Mouse (Mus musculus) myocyte (in vitro differentiated cells): Measurements from ENCODE around the gene Lix1.

Source experiments
- POLR2A ChIP-seq: IDR thresholded peaks from one replicate; pipeline ENCODE4 v1.6.1; 2011; ENCODE audit warnings: low read depth, mild to moderate bottlenecking, control low read depth, moderate library complexity; ENCODE audit not compliant: insufficient read length
- SRF ChIP-seq: IDR thresholded peaks from one replicate; pipeline ENCODE4 v1.6.1; 2011; ENCODE audit warnings: low read depth; ENCODE audit not compliant: control insufficient read depth, insufficient read length
- TCF12 ChIP-seq: IDR thresholded peaks from one replicate; pipeline ENCODE4 v1.6.1; 2011; ENCODE audit warnings: mild to moderate bottlenecking, control low read depth; ENCODE audit not compliant: poor library complexity, insufficient read depth, severe bottlenecking
- USF1 ChIP-seq: IDR thresholded peaks from one replicate; pipeline ENCODE4 v1.6.1; 2011; ENCODE audit warnings: low read depth, mild to moderate bottlenecking, control low read depth, moderate library complexity

DNA sequence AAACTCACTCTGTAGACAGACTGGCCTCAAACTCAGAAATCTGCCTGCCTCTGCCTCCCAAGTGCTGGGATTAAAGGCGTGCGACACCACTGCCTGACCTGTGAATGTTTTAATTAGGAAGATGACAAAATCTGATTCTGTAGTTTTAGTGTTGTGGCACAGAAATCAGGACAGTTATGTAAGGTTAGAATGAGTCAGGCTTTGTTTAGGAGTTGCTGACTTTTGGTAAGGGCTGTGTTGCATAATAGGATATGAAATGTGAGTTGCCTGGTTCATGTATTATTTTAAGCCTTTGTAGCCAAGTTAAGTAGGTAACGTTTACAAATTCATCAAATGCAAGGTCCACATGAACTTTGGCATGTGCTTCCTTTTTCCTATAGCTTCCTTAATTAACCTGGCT lies 26.9 kb upstream of the Lix1 start:
- TF ChIP-seq TCF12 (no peak), USF1 (no peak), POLR2A (no peak), SRF (no peak)
